Mouse (Mus musculus) frontal cortex, postnatal 36 days (tissue): ENCODE measurements around the gene Dpp9.

Experiments
- DNase-seq, 2 experiments: peaks; one replicate each; pipeline ENCODE4 v3.0.0; 2022; ENCODE audit warnings: low spot score in 2 of 2

The Dpp9 gene

GRCm38 (mm10) chr17:56141702-56142605 lies 76.8 kb downstream of the Dpp9 start:
- peak; percentile 74 to 76 for DNase-seq

GRCm38 (mm10) chr17:56139858-56140595 lies 78.7 kb downstream of the Dpp9 start, which contains the start of gene Sema6b:
TSS of gene Sema6b (minus strand) at chr17:56140343.
- DNase-seq, result peak; percentile 83 to 85

- DNase-seq, result no peak
Measured at GRCm38 (mm10) chr17:56139355-56139754, 79.3 kb downstream of the Dpp9 start.

- no peak for DNase-seq
Measured at GRCm38 (mm10) chr17:56137839-56138613, 80.7 kb downstream of the Dpp9 start.
